Mouse (Mus musculus) layer of hippocampus, postnatal 25 days (tissue): ENCODE data around the gene Ccdc163. TPM values are rescaled to one million over a fixed set of nuclear protein-coding genes. Genes with fewer than 3 reads are reported as not detected.
A peak's percentile ranks its signal among the peaks of the same experiment; 100 is the strongest.

Source experiments
- DNase-seq, 2 experiments: peaks; one replicate each; pipeline ENCODE4 v3.0.0; 2022; ENCODE audit warnings: mixed read lengths in 2 of 2, low spot score in 1 of 2; ENCODE audit errors: extremely low spot score in 1 of 2
- total RNA-seq, 2 experiments: library from RNA; stranded (reverse); gene quantifications; 2 replicates each; pipeline ENCODE4 v1.2.3; 2021

The Ccdc163 gene
- total RNA-seq, 2 experiments from 2014 or later: 3.0 to 4.3 TPM

GRCm38 (mm10) chr4:116698693-116699342 is 9.5 kb upstream of the Ccdc163 start:
- no peak for DNase-seq

- DNase-seq: no peak
These were observed 7.3 kb upstream of the Ccdc163 start for GRCm38 (mm10) chr4:116700964-116701363.

- peak; percentile 41 to 74 for DNase-seq
These were observed 4.5 kb upstream of the Ccdc163 start for GRCm38 (mm10) chr4:116703804-116704203.

- peak in 1 of 2 experiments; percentile 8 for DNase-seq
These were observed 643 bp upstream of the Ccdc163 start for GRCm38 (mm10) chr4:116707666-116708065.

GRCm38 (mm10) chr4:116708791-116709390 is 582 bp downstream of the Ccdc163 start:
- no peak for DNase-seq

- DNase-seq: no peak
These were observed 1.8 kb downstream of the Ccdc163 start for GRCm38 (mm10) chr4:116710154-116710553.

GRCm38 (mm10) chr4:116712536-116712935 is 4.2 kb downstream of the Ccdc163 start:
- no peak for DNase-seq

- DNase-seq: peak; percentile 29 to 60
These were observed 11.1 kb downstream of the Ccdc163 start for GRCm38 (mm10) chr4:116719396-116719795.

- DNase-seq: peak; percentile 65
These were observed 12.2 kb downstream of the Ccdc163 start, which contains the start of gene Tesk2 for GRCm38 (mm10) chr4:116720343-116721097. Gene Tesk2 (plus strand): TSS chr4:116720948.

- DNase-seq: no peak
These were observed 12.9 kb downstream of the Ccdc163 start for GRCm38 (mm10) chr4:116721098-116721628.

GRCm38 (mm10) chr4:116722230-116722629 is 13.9 kb downstream of the Ccdc163 start:
- no peak for DNase-seq

GRCm38 (mm10) chr4:116725444-116725843 is 17.1 kb downstream of the Ccdc163 start:
- DNase-seq: no peak

- no peak for DNase-seq
These were observed 19.1 kb downstream of the Ccdc163 start for GRCm38 (mm10) chr4:116727401-116727800.

- no peak for DNase-seq
These were observed 21.2 kb downstream of the Ccdc163 start for GRCm38 (mm10) chr4:116729532-116729931.

- no peak for DNase-seq
These were observed 22.8 kb downstream of the Ccdc163 start for GRCm38 (mm10) chr4:116731077-116731476.

- no peak for DNase-seq
These were observed 24.0 kb downstream of the Ccdc163 start for GRCm38 (mm10) chr4:116732355-116732754.

- DNase-seq: no peak
These were observed 26.7 kb downstream of the Ccdc163 start for GRCm38 (mm10) chr4:116734996-116735395.

GRCm38 (mm10) chr4:116738972-116739751 is 30.9 kb downstream of the Ccdc163 start:
- DNase-seq: no peak

- no peak for DNase-seq
These were observed 41.4 kb downstream of the Ccdc163 start for GRCm38 (mm10) chr4:116749750-116750149.

- no peak for DNase-seq
These were observed 53.6 kb downstream of the Ccdc163 start for GRCm38 (mm10) chr4:116761914-116762313.
